Mouse (Mus musculus): ENCODE results near the gene Parp6. TPM values are rescaled to one million over a fixed set of nuclear protein-coding genes. Genes with fewer than 3 reads are reported as not detected.

Parp6 gene
- 10 to 100 TPM; 27.7 to 35.8 TPM for total RNA-seq (2021)
- long read RNA-seq, experiment 1, transcript Parp6-201 (24 exons, 2,709 nt): major isoform, 7 of 51 reads
- long read RNA-seq, experiment 1, partial matches to known transcripts: 4 of 51 reads
- long read RNA-seq, experiment 1, other reads (novel, unspliced or antisense): 36 of 51 reads
- long read RNA-seq, experiment 2, partial matches to known transcripts: 5 of 16 reads
- long read RNA-seq, experiment 2, other reads (novel, unspliced or antisense): 9 of 16 reads

DNA sequence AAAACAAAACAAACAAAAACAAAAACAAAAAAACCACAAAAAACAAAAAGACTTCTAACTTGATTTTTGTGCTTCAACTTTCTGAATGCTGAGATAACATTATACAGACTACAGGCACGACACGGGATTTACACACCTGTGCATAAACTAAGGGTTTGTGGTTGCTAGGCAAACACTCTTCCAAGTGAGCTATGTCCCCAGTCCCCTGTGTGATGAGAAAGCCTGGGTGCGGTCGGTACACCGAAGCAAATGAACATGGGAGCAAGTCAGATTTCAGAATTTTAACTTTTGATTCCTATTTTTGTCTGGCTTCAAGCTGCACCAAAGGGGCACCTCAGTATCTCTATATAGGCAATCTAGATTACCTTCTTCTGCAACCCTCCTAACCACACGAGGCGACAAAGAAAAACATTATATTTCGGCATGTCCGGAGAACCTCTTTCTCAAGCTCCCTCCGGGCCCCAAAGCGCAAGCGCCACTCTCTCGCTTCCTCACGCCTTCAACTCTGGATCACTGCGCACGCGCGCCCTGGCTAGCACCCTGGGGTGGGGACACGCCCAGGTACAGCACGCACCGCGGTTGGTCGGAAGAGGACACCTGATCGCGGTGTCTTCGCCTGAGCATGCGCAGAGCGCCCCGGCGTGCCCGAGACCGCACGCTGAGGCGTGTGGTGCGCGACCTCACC lies at the start of gene Parp6:
Parp6 (plus strand) TSS at position 663 of the 685 bp plus-strand sequence.
- DNase-seq (ENCODE audit: low spot score in 2 of 2): peak; percentile 99 to 100

DNA sequence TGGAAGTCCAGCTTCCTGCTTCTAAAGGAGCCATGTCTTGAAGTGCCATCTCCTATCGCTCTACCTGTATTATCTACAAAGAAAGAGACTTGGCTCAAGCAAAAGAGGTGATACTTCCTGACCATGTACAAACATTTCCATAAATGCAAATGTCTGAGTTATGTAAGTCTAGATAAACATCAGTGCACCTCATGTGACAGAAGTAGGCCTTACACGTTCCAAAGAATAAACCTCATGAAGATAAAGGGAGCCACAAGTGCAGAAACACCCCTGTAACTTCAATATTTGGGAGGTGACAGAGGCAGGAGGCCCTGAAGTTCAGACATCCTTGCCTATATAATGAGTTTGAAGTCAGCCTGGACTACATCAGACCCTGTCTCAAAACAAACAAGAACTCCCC lies 45.2 kb upstream of the Parp6 start:
- DNase-seq (ENCODE audit: low spot score in 2 of 2): no peak

DNA sequence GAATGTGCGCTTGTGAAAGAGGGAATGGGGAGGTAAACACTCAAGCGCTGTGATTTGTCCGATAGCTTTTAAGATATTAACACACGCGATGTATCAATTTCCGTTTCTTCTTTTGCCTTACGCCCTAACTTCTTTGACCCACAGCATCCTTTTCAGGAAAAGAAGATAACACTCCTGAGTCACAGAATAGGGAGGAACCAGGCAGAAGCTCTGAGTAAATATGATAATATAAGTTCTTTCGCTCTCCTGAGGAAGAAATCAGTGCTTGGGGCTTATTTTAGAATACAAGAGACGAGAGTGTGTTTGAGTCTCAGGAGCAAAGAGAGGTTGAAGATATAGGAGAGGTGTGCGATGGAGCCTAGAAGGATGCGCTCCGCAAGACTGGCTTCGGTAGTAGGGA lies 39.7 kb upstream of the Parp6 start:
- no peak for DNase-seq (ENCODE audit: low spot score in 2 of 2)

- peak; percentile 86 to 88 for DNase-seq (ENCODE audit: low spot score in 2 of 2)
These were observed 39.1 kb upstream of the Parp6 start, which contains the start of gene Celf6 for GRCm38 (mm10) chr9:59577844-59578504. Gene Celf6, plus strand, starts transcription at chr9:59577917.

GRCm38 (mm10) chr9:59578505-59578867 lies 38.6 kb upstream of the Parp6 start:
- no peak for DNase-seq (ENCODE audit: low spot score in 2 of 2)

DNA sequence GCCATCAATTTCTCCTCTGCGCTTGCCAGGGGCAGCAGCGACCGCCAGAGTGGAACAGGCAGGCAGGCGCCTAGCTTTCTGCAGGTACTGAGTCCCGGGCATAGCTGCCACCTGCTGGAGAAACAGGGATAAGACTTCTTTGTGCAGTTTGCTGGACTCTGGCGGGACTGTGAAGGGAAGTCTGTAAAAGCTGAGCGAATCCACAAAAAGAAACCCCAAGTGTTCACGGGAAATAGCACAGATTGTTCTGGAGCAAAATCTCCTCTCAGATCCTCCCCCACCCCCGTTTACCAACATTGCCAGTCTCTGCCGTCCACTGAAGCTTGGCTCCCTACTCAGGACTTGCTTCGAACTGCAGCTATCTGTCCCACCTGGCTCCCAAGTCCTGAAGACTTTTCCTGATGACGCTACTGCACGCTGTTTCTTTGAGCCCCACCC lies 32.2 kb upstream of the Parp6 start:
- peak; percentile 64 to 66 for DNase-seq (ENCODE audit: low spot score in 2 of 2)

- DNase-seq (ENCODE audit: low spot score in 2 of 2): no peak
These were observed 28.8 kb upstream of the Parp6 start for GRCm38 (mm10) chr9:59588252-59588651.

- no peak for DNase-seq (ENCODE audit: low spot score in 2 of 2)
These were observed 28.1 kb upstream of the Parp6 start for GRCm38 (mm10) chr9:59588710-59589671.

DNA sequence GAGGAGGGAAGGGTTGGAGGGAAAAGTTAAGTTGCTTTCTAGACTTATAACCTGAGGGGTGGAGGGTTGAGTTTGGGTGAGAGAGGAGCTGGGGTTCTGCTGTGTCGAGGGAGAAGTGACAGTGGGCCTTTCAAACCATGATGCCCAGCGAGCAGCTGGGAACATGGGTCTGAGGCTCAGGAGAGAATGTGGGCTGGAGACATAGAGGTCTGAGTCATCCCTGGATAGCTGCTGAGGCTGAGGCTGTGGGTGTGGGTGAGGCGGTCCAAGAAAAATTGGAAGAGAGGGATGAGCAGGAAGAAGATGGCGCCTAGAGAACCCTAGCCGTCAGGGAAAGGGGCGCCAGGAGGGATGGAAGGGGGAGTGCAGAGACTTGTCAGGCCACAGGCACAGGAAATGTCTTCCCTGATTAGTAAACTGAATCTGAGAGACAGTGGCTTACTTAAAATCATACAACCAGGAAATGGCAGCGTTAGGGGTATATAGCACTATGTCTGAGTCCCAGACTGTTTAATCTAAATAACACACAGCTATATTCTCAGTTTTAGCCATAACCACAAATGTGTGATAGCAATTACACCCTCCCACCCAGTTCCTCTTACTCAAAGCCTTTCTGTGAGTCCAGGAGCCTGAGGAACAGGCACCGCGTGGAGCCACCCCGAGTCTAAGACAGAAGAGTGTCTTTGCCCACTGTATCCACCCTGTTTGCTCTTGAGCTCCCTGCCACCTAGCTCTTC lies 27.2 kb upstream of the Parp6 start:
- no peak for DNase-seq (ENCODE audit: low spot score in 2 of 2)

- no peak for DNase-seq (ENCODE audit: low spot score in 2 of 2)
These were observed 15.4 kb upstream of the Parp6 start for GRCm38 (mm10) chr9:59601661-59602060.

- DNase-seq (ENCODE audit: low spot score in 2 of 2): no peak
These were observed 11.1 kb upstream of the Parp6 start for GRCm38 (mm10) chr9:59605967-59606366.

DNA sequence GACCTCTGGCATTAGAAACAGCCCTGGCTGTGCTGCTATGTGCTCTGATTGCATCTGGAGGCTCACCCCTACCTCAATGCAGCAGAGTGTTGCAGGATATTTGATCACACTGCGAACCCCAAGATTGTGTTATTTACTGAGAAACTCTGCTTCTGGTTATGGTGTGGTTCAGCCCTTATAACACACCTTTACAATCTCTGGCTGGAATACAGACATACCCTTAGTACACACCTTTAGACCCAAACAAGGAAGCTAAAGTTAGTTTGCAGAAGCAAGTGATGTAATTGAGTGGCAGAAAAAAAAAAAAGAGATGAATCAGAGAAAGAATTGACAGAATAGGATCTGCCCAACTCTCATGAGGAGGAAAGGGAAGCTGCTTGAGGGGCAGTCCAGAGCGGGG lies 6.1 kb upstream of the Parp6 start:
- no peak for DNase-seq (ENCODE audit: low spot score in 2 of 2)

- DNase-seq (ENCODE audit: low spot score in 2 of 2): no peak
These were observed 1.3 kb upstream of the Parp6 start for GRCm38 (mm10) chr9:59615797-59616196.

DNA sequence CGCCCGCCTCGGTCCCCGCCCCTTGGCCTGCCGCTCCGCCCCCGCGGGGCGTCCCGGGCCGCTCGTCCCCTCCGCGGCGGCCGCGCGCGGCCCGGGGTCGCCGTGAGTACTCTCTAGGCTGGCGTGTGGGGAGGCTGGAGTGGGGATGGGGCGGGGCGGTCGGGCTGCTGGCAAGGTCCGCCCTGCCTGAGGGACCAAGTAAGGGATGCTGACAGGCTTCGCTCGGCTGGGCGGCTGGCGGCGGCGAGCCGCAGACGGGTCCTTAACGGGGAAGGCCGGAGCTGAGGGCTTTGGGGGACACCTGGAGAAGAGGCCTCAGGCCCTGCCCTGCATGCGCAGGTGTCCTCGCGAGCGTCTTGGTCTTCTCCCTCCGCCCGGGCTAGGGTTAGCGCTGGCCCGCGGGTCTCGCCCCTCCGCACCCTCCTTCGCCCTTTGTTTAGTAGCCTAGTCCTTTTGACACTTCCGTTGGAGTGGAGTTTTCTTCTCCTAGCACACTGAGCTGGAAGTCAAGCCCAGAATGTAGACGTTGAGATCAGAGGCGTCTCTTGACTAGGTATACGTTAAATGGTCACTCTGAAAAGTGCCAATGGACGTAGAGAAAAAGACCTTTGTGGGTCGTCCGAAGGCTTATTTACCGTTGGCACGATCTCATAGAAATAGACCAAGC lies 356 bp downstream of the Parp6 start:
- peak in 1 of 2 experiments; percentile 21 for DNase-seq (ENCODE audit: low spot score in 2 of 2)

DNA sequence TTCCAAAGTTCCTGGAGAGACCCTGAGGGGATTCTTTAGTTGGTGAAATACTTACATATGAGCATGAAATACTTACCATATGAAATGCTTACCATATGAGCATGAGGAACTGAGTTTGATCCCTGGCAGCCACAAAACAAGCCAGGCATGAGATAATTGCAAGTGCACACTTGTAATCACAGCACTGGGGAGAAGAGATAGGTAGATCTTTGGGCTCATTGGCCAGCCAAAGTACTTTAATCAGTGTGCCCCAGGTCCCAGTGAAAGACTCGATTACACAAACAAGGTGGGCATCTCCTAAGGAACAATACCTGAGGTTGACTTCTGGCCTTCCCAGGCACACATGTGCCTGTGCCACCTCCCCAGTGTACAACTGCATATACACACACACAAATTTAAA lies 21.3 kb downstream of the Parp6 start:
- no peak for DNase-seq (ENCODE audit: low spot score in 2 of 2)

- DNase-seq (ENCODE audit: low spot score in 2 of 2): no peak
These were observed 22.9 kb downstream of the Parp6 start for GRCm38 (mm10) chr9:59639936-59640335.

DNA sequence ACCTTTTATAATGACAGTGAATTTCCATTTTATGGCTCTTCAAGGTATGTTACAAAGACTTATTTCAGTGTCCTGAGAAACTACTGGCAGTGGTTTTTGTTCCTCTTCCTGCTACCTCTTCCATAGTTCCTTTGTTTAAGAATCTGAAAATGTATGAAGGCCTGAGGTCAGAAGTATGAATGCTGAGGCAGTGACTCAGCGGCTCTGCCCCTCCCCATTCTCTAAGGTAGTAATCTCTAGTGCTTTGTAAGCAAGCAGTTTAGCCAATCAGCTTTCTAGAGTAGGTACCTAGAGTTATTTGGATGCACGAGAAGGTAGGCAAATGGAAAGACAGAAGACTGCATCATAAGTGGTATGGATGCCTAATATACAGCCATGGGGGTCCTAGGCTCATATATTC lies 24.2 kb downstream of the Parp6 start:
- DNase-seq (ENCODE audit: low spot score in 2 of 2): no peak

DNA sequence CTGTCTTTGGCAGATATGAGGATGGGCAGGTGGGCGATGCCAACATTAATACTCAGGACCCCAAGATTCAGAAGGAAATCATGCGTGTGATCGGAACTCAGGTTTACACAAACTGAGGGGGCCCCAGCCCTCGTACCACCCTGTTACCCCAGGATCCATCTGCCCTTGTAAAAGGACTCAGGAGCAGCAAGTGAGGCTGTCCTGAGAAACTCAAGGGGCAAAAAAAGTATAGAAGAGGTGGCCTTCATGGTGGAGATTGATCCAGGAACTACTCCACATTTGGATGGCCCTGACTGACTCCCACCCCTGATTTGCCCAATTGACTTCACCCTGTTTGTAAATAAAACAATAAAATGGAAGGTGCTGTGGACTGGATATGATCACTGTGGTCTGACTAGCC lies 32.8 kb downstream of the Parp6 start:
- DNase-seq (ENCODE audit: low spot score in 2 of 2): no peak

DNA sequence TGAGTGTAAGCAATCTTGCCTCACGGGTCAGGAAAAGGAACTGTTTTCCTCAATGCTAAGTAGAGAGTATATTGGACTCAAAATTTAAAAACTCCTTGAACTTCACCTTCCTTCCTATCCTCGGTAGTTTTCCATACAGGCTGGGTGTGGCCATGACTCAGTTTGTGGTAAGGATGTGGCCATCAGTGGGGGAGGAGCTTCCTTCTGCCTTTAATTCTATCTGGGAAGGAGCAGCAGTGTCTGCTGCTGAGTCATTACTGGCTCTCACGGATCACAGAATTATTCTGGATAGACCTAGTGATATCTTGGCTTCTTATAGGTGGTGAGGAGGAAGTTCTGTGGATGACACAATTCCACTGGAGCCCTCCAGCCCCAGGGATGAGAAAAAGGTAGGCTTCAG lies 36.3 kb downstream of the Parp6 start:
- peak in 1 of 2 experiments; percentile 48 for DNase-seq (ENCODE audit: low spot score in 2 of 2)

DNA sequence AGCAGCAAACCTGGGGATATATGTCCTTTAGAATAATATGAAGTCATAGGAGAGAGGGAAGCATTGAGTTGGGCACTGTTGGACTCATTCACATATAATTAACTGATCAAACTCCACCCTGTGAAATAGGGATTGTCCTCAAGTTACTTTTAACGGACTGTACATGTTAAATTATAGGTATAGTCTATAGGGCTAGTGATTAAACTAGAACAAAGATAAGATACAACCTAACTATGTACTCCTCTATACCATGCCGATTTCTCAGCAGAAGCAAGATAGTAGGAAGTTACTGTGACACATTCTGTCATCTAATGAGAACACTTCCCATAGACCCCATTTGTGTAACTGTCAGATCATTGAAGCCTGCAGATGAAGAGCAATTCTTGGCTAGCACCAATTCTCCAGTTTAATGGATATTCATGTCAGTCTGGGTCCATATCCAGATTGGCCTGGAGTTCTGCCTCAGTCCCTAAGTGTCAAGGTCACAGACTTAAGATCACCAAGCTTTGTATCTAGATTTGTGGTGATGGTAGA lies 37.4 kb downstream of the Parp6 start:
- no peak for DNase-seq (ENCODE audit: low spot score in 2 of 2)

All from adrenal gland, adult 18-20 months (tissue).